Mouse (Mus musculus) embryonic facial prominence, embryonic 12.5 days (tissue): ENCODE measurements around the gene Ocm. TPM values are rescaled to one million over a fixed set of nuclear protein-coding genes. Genes with fewer than 3 reads are reported as not detected.
A peak's percentile ranks its signal among the peaks of the same experiment; 100 is the strongest.

Experiments used
- ATAC-seq: fragments of 200-750 bp; cut with Nextera tagmentation; 2 replicates; pipeline ENCODE4 v1.8.0; 2017; ENCODE audit not compliant: insufficient number of reproducible peaks, insufficient read depth, low FRiP score, low TSS enrichment
- H3K27ac ChIP-seq: fragments of 300-500 bp; sonication (generic); 2 replicates; pipeline ENCODE4 v1.5.1; 2016; ENCODE audit warnings: mild to moderate bottlenecking
- H3K27me3 ChIP-seq: fragments of 300-500 bp; sonication (generic); 2 replicates; pipeline ENCODE4 v1.6.1; 2016; ENCODE audit warnings: mild to moderate bottlenecking, moderate library complexity
- H3K36me3 ChIP-seq: fragments of 300-500 bp; sonication (generic); 2 replicates; pipeline ENCODE4 v1.6.1; 2016; ENCODE audit warnings: mild to moderate bottlenecking
- H3K4me1 ChIP-seq: fragments of 300-500 bp; sonication (generic); 2 replicates; pipeline ENCODE4 v1.6.1; 2016
- H3K4me2 ChIP-seq: fragments of 300-500 bp; sonication (generic); replicated peaks from 2 replicates; pipeline ENCODE4 v1.6.1; 2016; ENCODE audit warnings: mild to moderate bottlenecking, moderate library complexity
- H3K4me3 ChIP-seq: fragments of 300-500 bp; sonication (generic); 2 replicates; pipeline ENCODE4 v1.5.1; 2016; ENCODE audit warnings: mild to moderate bottlenecking
- H3K9ac ChIP-seq: fragments of 300-500 bp; sonication (generic); 2 replicates; pipeline ENCODE4 v1.6.1; 2016; ENCODE audit warnings: mild to moderate bottlenecking, moderate library complexity
- H3K9me3 ChIP-seq: fragments of 300-500 bp; sonication (generic); 2 replicates; pipeline ENCODE4 v1.6.1; 2016; ENCODE audit warnings: mild to moderate bottlenecking, moderate library complexity
- WGBS: fragments of 180-500 bp; shearing (Covaris S2); methylation state at CpG from one replicate; pipeline ENCODE4 v1.1.7; 2016; 5-methylcytosine and 5-hydroxymethylcytosine counted together
- polyA plus RNA-seq: library from polyadenylated mRNA; unstranded; fragments of >200 nt; fragmentation: Nextera tagmentation; extraction: Ambion mirVana; gene quantifications from 2 replicates; pipeline ENCODE4 v1.2.1, GENCODE M21; 2016

Ocm gene
- polyA plus RNA-seq, 1 experiment from 2014 or later, result not detected

- H3K4me3 ChIP-seq, result no peak overlapping the region
- H3K4me1 ChIP-seq, result no peaks in the 10 kb centered on the region
- ATAC-seq, result no peak
- no peaks in the 10 kb centered on the region for H3K27me3 ChIP-seq
- H3K4me2 ChIP-seq, result no peak overlapping the region
- H3K9ac ChIP-seq, result no peak overlapping the region
- WGBS, result 77% methylated on average over 11 of the region's 11 CpGs
- H3K9me3 ChIP-seq, result no peaks in the 10 kb centered on the region
- H3K27ac ChIP-seq, result no peak overlapping the region
- peaks cover 99% of the 10 kb centered on the region for H3K36me3 ChIP-seq
These were observed 31.7 kb downstream of the Ocm start for GRCm38 (mm10) chr5:143994632-143995365.

GRCm38 (mm10) chr5:143993849-143994248, 32.6 kb downstream of the Ocm start:
- no peak overlapping the region for H3K4me3 ChIP-seq
- no peaks in the 10 kb centered on the region for H3K27me3 ChIP-seq
- H3K36me3 ChIP-seq, result peaks cover 99% of the 10 kb centered on the region
- no peaks in the 10 kb centered on the region for H3K4me1 ChIP-seq
- no peaks in the 10 kb centered on the region for H3K9me3 ChIP-seq
- no peak overlapping the region for H3K27ac ChIP-seq
- no peak for ATAC-seq
- WGBS, result 91% methylated on average over 5 of the region's 5 CpGs
- H3K9ac ChIP-seq, result no peak overlapping the region
- no peak overlapping the region for H3K4me2 ChIP-seq

- Histone ChIP-seq H3K27ac (no peak overlapping the region), H3K4me3 (no peak overlapping the region), H3K27me3 (no peaks in the 10 kb centered on the region), H3K9ac (no peak overlapping the region), H3K4me2 (no peak overlapping the region), H3K9me3 (no peaks in the 10 kb centered on the region), H3K4me1 (no peaks in the 10 kb centered on the region), H3K36me3 (peaks cover 99% of the 10 kb centered on the region)
- WGBS, result 92% methylated on average over 8 of the region's 8 CpGs
- no peak for ATAC-seq
These were observed 33.2 kb downstream of the Ocm start for GRCm38 (mm10) chr5:143993260-143993659.

GRCm38 (mm10) chr5:143992661-143993060, 33.8 kb downstream of the Ocm start:
- no peak for ATAC-seq
- 85% methylated on average over 10 of the region's 10 CpGs for WGBS

GRCm38 (mm10) chr5:143990086-143990485, 36.4 kb downstream of the Ocm start:
- no peak for ATAC-seq
- WGBS, result 93% methylated on average over 11 of the region's 11 CpGs
- H3K27ac ChIP-seq, result no peak overlapping the region
- H3K36me3 ChIP-seq, result peaks cover 97% of the 10 kb centered on the region
- H3K9me3 ChIP-seq, result no peaks in the 10 kb centered on the region
- H3K4me2 ChIP-seq, result no peak overlapping the region
- H3K4me1 ChIP-seq, result no peaks in the 10 kb centered on the region
- H3K9ac ChIP-seq, result no peak overlapping the region
- H3K4me3 ChIP-seq, result no peak overlapping the region
- no peaks in the 10 kb centered on the region for H3K27me3 ChIP-seq

More at GRCm38 (mm10) chr5:143992661-143993060, 33.8 kb downstream of the Ocm start:
- Histone ChIP-seq H3K4me2 (no peak overlapping the region), H3K4me3 (no peak overlapping the region), H3K4me1 (no peaks in the 10 kb centered on the region), H3K36me3 (peaks cover 99% of the 10 kb centered on the region), H3K27ac (no peak overlapping the region), H3K9ac (no peak overlapping the region), H3K27me3 (no peaks in the 10 kb centered on the region), H3K9me3 (no peaks in the 10 kb centered on the region)

GRCm38 (mm10) chr5:143989046-143989445, 37.4 kb downstream of the Ocm start:
- no peak overlapping the region for H3K27ac ChIP-seq
- peaks cover 95% of the 10 kb centered on the region for H3K36me3 ChIP-seq
- ATAC-seq, result no peak
- no peaks in the 10 kb centered on the region for H3K9me3 ChIP-seq
- no peak overlapping the region for H3K9ac ChIP-seq
- H3K27me3 ChIP-seq, result no peaks in the 10 kb centered on the region
- no peaks in the 10 kb centered on the region for H3K4me1 ChIP-seq
- 88% methylated on average over 4 of the region's 4 CpGs for WGBS
- H3K4me2 ChIP-seq, result no peak overlapping the region
- H3K4me3 ChIP-seq, result no peak overlapping the region

GRCm38 (mm10) chr5:143987596-143987995, 38.9 kb downstream of the Ocm start:
- 94% methylated on average over 3 of the region's 3 CpGs for WGBS
- Histone ChIP-seq H3K36me3 (peaks cover 85% of the 10 kb centered on the region), H3K9me3 (no peaks in the 10 kb centered on the region), H3K4me2 (no peak overlapping the region), H3K9ac (no peak overlapping the region), H3K27me3 (no peaks in the 10 kb centered on the region), H3K4me3 (no peak overlapping the region), H3K4me1 (no peaks in the 10 kb centered on the region), H3K27ac (no peak overlapping the region)
- no peak for ATAC-seq

GRCm38 (mm10) chr5:143985381-143985780, 41.1 kb downstream of the Ocm start:
- H3K9me3 ChIP-seq, result no peaks in the 10 kb centered on the region
- no peaks in the 10 kb centered on the region; the same call in 1 of the 2 replicates for H3K4me1 ChIP-seq
- ATAC-seq, result no peak
- H3K9ac ChIP-seq, result no peak overlapping the region
- H3K4me2 ChIP-seq, result no peak overlapping the region
- H3K27me3 ChIP-seq, result no peaks in the 10 kb centered on the region
- 90% methylated on average over 7 of the region's 7 CpGs for WGBS
- peaks cover 63% of the 10 kb centered on the region for H3K36me3 ChIP-seq
- H3K27ac ChIP-seq, result no peak overlapping the region
- H3K4me3 ChIP-seq, result no peak overlapping the region

GRCm38 (mm10) chr5:143982361-143982760, 44.1 kb downstream of the Ocm start:
- Histone ChIP-seq H3K9me3 (no peaks in the 10 kb centered on the region), H3K36me3 (peaks cover 33% of the 10 kb centered on the region), H3K4me2 (no peak overlapping the region), H3K4me1 (no peaks in the 10 kb centered on the region; the same call in 1 of the 2 replicates), H3K9ac (no peak overlapping the region), H3K27me3 (no peaks in the 10 kb centered on the region), H3K27ac (no peak overlapping the region), H3K4me3 (no peak overlapping the region)
- ATAC-seq, result no peak
- WGBS, result 77% methylated on average over 2 of the region's 2 CpGs

GRCm38 (mm10) chr5:143980858-143981257, 45.6 kb downstream of the Ocm start:
- H3K9ac ChIP-seq, result no peak overlapping the region
- no peaks in the 10 kb centered on the region; the same call in 1 of the 2 replicates for H3K4me1 ChIP-seq
- H3K27ac ChIP-seq, result no peak overlapping the region; the same call in 1 of the 2 replicates
- 27% methylated on average over 9 of the region's 9 CpGs for WGBS
- H3K4me3 ChIP-seq, result no peak overlapping the region
- ATAC-seq, result no peak
- no peaks in the 10 kb centered on the region for H3K27me3 ChIP-seq
- H3K9me3 ChIP-seq, result no peaks in the 10 kb centered on the region
- H3K4me2 ChIP-seq, result peak overlapping the region; percentile 15; the same call in 1 of the 2 replicates
- peaks cover 18% of the 10 kb centered on the region for H3K36me3 ChIP-seq

- Histone ChIP-seq H3K4me3 (no peak overlapping the region), H3K9ac (no peak overlapping the region), H3K4me1 (no peaks in the 10 kb centered on the region; the same call in 1 of the 2 replicates), H3K27me3 (no peaks in the 10 kb centered on the region), H3K9me3 (no peaks in the 10 kb centered on the region), H3K36me3 (no peaks in the 10 kb centered on the region), H3K27ac (no peak overlapping the region), H3K4me2 (no peak overlapping the region)
- ATAC-seq, result no peak
- WGBS, result 81% methylated on average over 16 of the region's 16 CpGs
These were observed 49.6 kb downstream of the Ocm start for GRCm38 (mm10) chr5:143976726-143977431.

GRCm38 (mm10) chr5:143976232-143976631, 50.2 kb downstream of the Ocm start:
- Histone ChIP-seq H3K4me1 (no peaks in the 10 kb centered on the region; the same call in 1 of the 2 replicates), H3K27me3 (no peaks in the 10 kb centered on the region), H3K27ac (no peak overlapping the region), H3K36me3 (no peaks in the 10 kb centered on the region), H3K9me3 (no peaks in the 10 kb centered on the region), H3K4me2 (no peak overlapping the region), H3K9ac (no peak overlapping the region), H3K4me3 (no peak overlapping the region)
- ATAC-seq, result no peak
- 90% methylated on average over 11 of the region's 11 CpGs for WGBS
